Comparison of ENCODE assay signal across 13 mouse cellular contexts in genomic region chr13:57107956-57108355, GRCm38 (mm10).
DNase-seq lines count a peak whose midpoint lies in the region; ATAC-seq lines count a peak whose summit lies in the region.
"Had no signal": no experiment of that assay in that cellular context is flagged by ENCODE, and none has a peak within 500 bp of the region (broad histone marks: within the 10 kb centered on the region; RNA-seq: fewer than 3 reads in every experiment).

No protein-coding gene starts in this region.

- no peak for ATAC-seq in forebrain, embryonic 14.5 days
- no peak for ATAC-seq in midbrain, embryonic 14.5 days (ENCODE audit: low FRiP score, low TSS enrichment)

- DNase-seq in heart, embryonic 10.5 days (ENCODE audit: low spot score): no peak
- no peak for DNase-seq in heart, adult 18-20 months
- peak; percentile 62 for DNase-seq in ZHBTc4 (ENCODE audit: low read depth, low spot score)
- peak; percentile 48 for DNase-seq in forebrain, embryonic 14.5 days (ENCODE audit: low spot score)
- peak; percentile 58 for DNase-seq in midbrain, embryonic 14.5 days
- no peak for DNase-seq in cerebellum, postnatal 25 days
- no peak for DNase-seq in layer of hippocampus, adult 11-12 months (ENCODE audit: low spot score)
- no peak for DNase-seq in kidney, postnatal 25 days
- DNase-seq: adrenal gland, postnatal 14 days; cerebellum, adult 9-10 months; lung, adult 2 months; right cerebral cortex, adult 18-20 months; thymus, postnatal 4 days had no signal

- H3K4me3 ChIP-seq in heart, embryonic 10.5 days: no peak overlapping the region
- H3K4me3 ChIP-seq in forebrain, embryonic 14.5 days (ENCODE audit: low read depth, low read length): no peak overlapping the region
- H3K4me3 ChIP-seq in midbrain, embryonic 14.5 days (replicated peaks; ENCODE audit: low read depth, low read length): no peak overlapping the region

- peaks cover 7% of the 10 kb centered on the region for H3K4me1 ChIP-seq in heart, embryonic 10.5 days
- H3K4me1 ChIP-seq in forebrain, embryonic 14.5 days (ENCODE audit: control insufficient read depth, insufficient read depth, low read length): peaks cover 11% of the 10 kb centered on the region
- peaks cover 14% of the 10 kb centered on the region for H3K4me1 ChIP-seq in midbrain, embryonic 14.5 days (ENCODE audit: control insufficient read depth, insufficient read depth, low read length)

- peak overlapping the region; percentile 23; the same call in 1 of the 2 replicates for H3K4me2 ChIP-seq in forebrain, embryonic 14.5 days (ENCODE audit: low read length)
- H3K4me2 ChIP-seq in midbrain, embryonic 14.5 days (ENCODE audit: low read length): peak overlapping the region; percentile 29

- H3K27me3 ChIP-seq in heart, embryonic 10.5 days (ENCODE audit: insufficient read depth, poor library complexity, severe bottlenecking): no peaks in the 10 kb centered on the region
- no peaks in the 10 kb centered on the region for H3K27me3 ChIP-seq in forebrain, embryonic 14.5 days (replicated peaks; ENCODE audit: control insufficient read depth, insufficient read depth, low read length)
- no peaks in the 10 kb centered on the region for H3K27me3 ChIP-seq in midbrain, embryonic 14.5 days (ENCODE audit: control insufficient read depth, insufficient read depth, low read length)

- no peaks in the 10 kb centered on the region for H3K36me3 ChIP-seq in heart, embryonic 10.5 days
- no peaks in the 10 kb centered on the region for H3K36me3 ChIP-seq in forebrain, embryonic 14.5 days (ENCODE audit: control insufficient read depth, insufficient read depth, low read length)
- no peaks in the 10 kb centered on the region for H3K36me3 ChIP-seq in midbrain, embryonic 14.5 days (ENCODE audit: control insufficient read depth, insufficient read depth, low read length)

- H3K9me3 ChIP-seq in heart, embryonic 10.5 days: no peaks in the 10 kb centered on the region
- H3K9me3 ChIP-seq in forebrain, embryonic 14.5 days (replicated peaks; ENCODE audit: control insufficient read depth, low read length): no peaks in the 10 kb centered on the region
- H3K9me3 ChIP-seq in midbrain, embryonic 14.5 days (ENCODE audit: control insufficient read depth, low read length): no peaks in the 10 kb centered on the region

- peak overlapping the region; percentile 37 for H3K9ac ChIP-seq in forebrain, embryonic 14.5 days (ENCODE audit: low read length)
- no peak overlapping the region for H3K9ac ChIP-seq in midbrain, embryonic 14.5 days (replicated peaks; ENCODE audit: low read length)

- WGBS in heart, embryonic 10.5 days: 9% methylated on average over 12 of the region's 12 CpGs
- WGBS in forebrain, embryonic 14.5 days: 2% methylated on average over 12 of the region's 12 CpGs
- WGBS in midbrain, embryonic 14.5 days: 0% methylated on average over 12 of the region's 12 CpGs

- H3K27ac ChIP-seq in heart, embryonic 10.5 days: peak overlapping the region; percentile 32
- H3K27ac ChIP-seq in forebrain, embryonic 14.5 days (ENCODE audit: low read depth, low read length): 0 out of 2 replicates have a peak overlapping the region, but pooled peaks have one; percentile 21
- H3K27ac ChIP-seq in midbrain, embryonic 14.5 days (replicated peaks; ENCODE audit: low read depth, low read length): peak overlapping the region; percentile 21

Comparison
In these comparisons a context has a peak if more than half of its experiments do, and no peak if none do; other contexts are left out.
1. DNase-seq: peak in ZHBTc4 (single experiment), forebrain, embryonic 14.5 days (single experiment) and midbrain, embryonic 14.5 days (single experiment); none in heart, embryonic 10.5 days (single experiment), heart, adult 18-20 months (0 of 2), cerebellum, postnatal 25 days (0 of 2), layer of hippocampus, adult 11-12 months (single experiment) and kidney, postnatal 25 days (0 of 2).
2. Peak in every context shown above with its lines, with median percentiles within 50 percentile points of each other: H3K27ac ChIP-seq.